Mouse (Mus musculus): ENCODE measurements around the gene Srpk2.

DNA sequence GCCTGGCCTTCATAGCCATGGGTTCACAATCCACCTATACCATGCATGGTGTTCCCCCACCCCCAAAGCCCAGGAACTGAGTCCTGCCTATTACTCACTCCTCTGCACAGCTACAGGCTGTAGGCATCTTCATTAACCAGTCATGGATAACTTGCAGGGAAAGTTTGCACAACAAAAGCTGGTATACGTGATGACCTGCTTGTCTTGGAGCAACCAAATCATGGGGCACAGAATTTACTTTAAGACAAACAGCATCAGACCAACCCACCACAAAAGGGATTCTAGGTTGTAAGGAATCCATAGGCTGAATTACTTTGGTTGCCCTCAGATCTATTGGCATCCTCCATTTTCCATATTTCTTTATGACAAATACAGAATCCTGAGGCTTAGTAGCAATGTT lies 13.0 kb upstream of the Srpk2 start:
- TF ChIP-seq CTCF (IDR thresholded peaks at IDR 0.05; ENCODE audit: insufficient read depth, low read depth, low read length) (no peak), POLR2A (IDR thresholded peaks at IDR 0.05; ENCODE audit: insufficient read depth, low read depth, low read length) (no peak)

All from olfactory bulb, adult 2 months (tissue).